Mouse (Mus musculus) spleen, adult 2 months (tissue): ENCODE measurements around the gene Sema3a.

Experiments
- CTCF ChIP-seq: fragments of 200-500 bp; IDR thresholded peaks from 2 replicates; pipeline ENCODE4 v1.5.1; 2011; ENCODE audit warnings: mild to moderate bottlenecking, inconsistent platforms; ENCODE audit not compliant: insufficient read depth, insufficient read length, insufficient replicate concordance; ENCODE audit errors: extremely low read depth
- POLR2A ChIP-seq: fragments of 200-500 bp; IDR thresholded peaks from 2 replicates; pipeline ENCODE4 v1.6.1; 2011; ENCODE audit warnings: low read depth, low read length, inconsistent platforms

DNA sequence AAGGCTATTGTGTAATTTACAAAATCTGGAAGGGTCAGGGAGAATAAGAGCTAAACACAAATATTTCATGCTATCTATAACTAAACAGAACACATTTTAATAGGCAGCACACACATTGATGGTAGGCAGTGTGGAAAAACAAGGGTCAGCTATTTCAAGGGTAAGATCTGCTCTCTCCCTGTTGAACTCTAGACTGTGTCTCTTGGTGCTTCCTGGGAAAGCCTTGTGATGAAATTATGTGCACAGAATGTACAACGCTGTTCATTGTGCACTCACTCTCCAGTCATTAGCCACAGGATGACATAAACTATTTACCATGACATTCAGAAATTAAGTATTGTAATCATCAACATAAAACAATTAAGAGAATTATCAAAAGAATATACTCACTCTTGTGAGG lies 486.4 kb downstream of the Sema3a start:
- no peak for TF ChIP-seq CTCF
- no peak for TF ChIP-seq POLR2A
